In genomic region chr6:140782524-140782923, GRCm38 (mm10) we compare ENCODE assay signal across 28 mouse cellular contexts. TPM values are rescaled to one million over a fixed set of nuclear protein-coding genes. Genes with fewer than 3 reads are reported as not detected.
A peak's percentile ranks its signal among the peaks of the same experiment; 100 is the strongest.
DNase-seq lines count a peak whose midpoint lies in the region; ATAC-seq lines count a peak whose summit lies in the region.
"Had no signal": no experiment of that assay in that cellular context is flagged by ENCODE, and none has a peak within 500 bp of the region (broad histone marks: within the 10 kb centered on the region; RNA-seq: fewer than 3 reads in every experiment).

No protein-coding gene starts in this region.

- H3K27me3 ChIP-seq in hindbrain, embryonic 12.5 days, result no peaks in the 10 kb centered on the region
- H3K27me3 ChIP-seq in hindbrain, embryonic 13.5 days, result no peaks in the 10 kb centered on the region
- H3K27me3 ChIP-seq in midbrain, embryonic 11.5 days (ENCODE audit: control insufficient read depth, insufficient read depth, low read length), result no peaks in the 10 kb centered on the region
- no peaks in the 10 kb centered on the region for H3K27me3 ChIP-seq in midbrain, embryonic 10.5 days (ENCODE audit: low read depth, poor library complexity, severe bottlenecking)
- no peaks in the 10 kb centered on the region for H3K27me3 ChIP-seq in hindbrain, embryonic 15.5 days
- H3K27me3 ChIP-seq in midbrain, embryonic 15.5 days (replicated peaks), result no peaks in the 10 kb centered on the region
- H3K27me3 ChIP-seq: CH12.LX; heart, embryonic 12.5 days; limb, embryonic 12.5 days; neural tube, embryonic 15.5 days had no signal

- H3K9ac ChIP-seq in hindbrain, embryonic 12.5 days, result no peak overlapping the region
- H3K9ac ChIP-seq in hindbrain, embryonic 13.5 days, result no peak overlapping the region
- H3K9ac ChIP-seq in midbrain, embryonic 11.5 days (ENCODE audit: low read length), result no peak overlapping the region
- H3K9ac ChIP-seq in hindbrain, embryonic 15.5 days, result no peak overlapping the region
- H3K9ac ChIP-seq in midbrain, embryonic 15.5 days, result no peak overlapping the region
- H3K9ac ChIP-seq: heart, embryonic 12.5 days; limb, embryonic 12.5 days; liver, embryonic 14.5 days; lung, embryonic 14.5 days; neural tube, embryonic 15.5 days had no signal

- no peaks in the 10 kb centered on the region for H3K36me3 ChIP-seq in hindbrain, embryonic 12.5 days
- no peaks in the 10 kb centered on the region for H3K36me3 ChIP-seq in hindbrain, embryonic 13.5 days
- H3K36me3 ChIP-seq in midbrain, embryonic 11.5 days (ENCODE audit: control insufficient read depth, insufficient read depth, low read length), result no peaks in the 10 kb centered on the region
- no peaks in the 10 kb centered on the region for H3K36me3 ChIP-seq in midbrain, embryonic 10.5 days
- H3K36me3 ChIP-seq in hindbrain, embryonic 15.5 days, result no peaks in the 10 kb centered on the region
- no peaks in the 10 kb centered on the region for H3K36me3 ChIP-seq in midbrain, embryonic 15.5 days (replicated peaks)
- H3K36me3 ChIP-seq: heart, embryonic 12.5 days; limb, embryonic 12.5 days; neural tube, embryonic 15.5 days had no signal

- ATAC-seq in hindbrain, embryonic 12.5 days (ENCODE audit: low FRiP score), result peak; percentile 35; the same call in 1 of the 2 replicates
- ATAC-seq in hindbrain, embryonic 13.5 days (ENCODE audit: low FRiP score), result no peak
- peak; percentile 52; the same call in 1 of the 2 replicates for ATAC-seq in midbrain, embryonic 11.5 days (ENCODE audit: low FRiP score)
- ATAC-seq in hindbrain, embryonic 15.5 days (ENCODE audit: low FRiP score, low read depth), result peak; percentile 51; the same call in 1 of the 2 replicates
- peak; percentile 14; the same call in 1 of the 2 replicates for ATAC-seq in midbrain, embryonic 15.5 days (replicated peaks)
- ATAC-seq: forebrain, embryonic 14.5 days; inflammation-experienced regulatory T-cells, adult 6 months had no signal

- 95% methylated on average over 6 of the region's 6 CpGs for WGBS in hindbrain, embryonic 12.5 days
- WGBS in hindbrain, embryonic 13.5 days, result over 99% methylated on average over 6 of the region's 6 CpGs
- WGBS in midbrain, embryonic 11.5 days, result 94% methylated on average over 6 of the region's 6 CpGs
- 91% methylated on average over 6 of the region's 6 CpGs for WGBS in midbrain, embryonic 10.5 days
- 97% methylated on average over 6 of the region's 6 CpGs for WGBS in hindbrain, embryonic 15.5 days
- WGBS in midbrain, embryonic 15.5 days, result 94% methylated on average over 6 of the region's 6 CpGs

- H3K4me1 ChIP-seq in hindbrain, embryonic 12.5 days, result no peaks in the 10 kb centered on the region
- H3K4me1 ChIP-seq in hindbrain, embryonic 13.5 days (replicated peaks), result no peaks in the 10 kb centered on the region
- H3K4me1 ChIP-seq in midbrain, embryonic 11.5 days (ENCODE audit: control insufficient read depth, insufficient read depth, low read length), result no peaks in the 10 kb centered on the region
- H3K4me1 ChIP-seq in midbrain, embryonic 10.5 days, result no peaks in the 10 kb centered on the region
- no peaks in the 10 kb centered on the region for H3K4me1 ChIP-seq in hindbrain, embryonic 15.5 days (replicated peaks)
- no peaks in the 10 kb centered on the region for H3K4me1 ChIP-seq in midbrain, embryonic 15.5 days
- H3K4me1 ChIP-seq: heart, embryonic 12.5 days; limb, embryonic 12.5 days; neural tube, embryonic 15.5 days had no signal

- DNase-seq in midbrain, embryonic 11.5 days (ENCODE audit: low spot score, missing footprints), result no peak
- DNase-seq in midbrain, embryonic 10.5 days (ENCODE audit: low spot score), result no peak
- no peak for DNase-seq in layer of hippocampus, adult 9-11 months
- DNase-seq: adrenal gland, adult 2 months; B cell, adult 2 months; cerebellum, adult 11-12 months; cerebellum, postnatal 14 days; gastrocnemius, postnatal 10 days; kidney, adult 18-20 months; lung, embryonic 14.5 days; lung, postnatal 4 days; thymus, adult 2 months; thymus, postnatal 4 days had no signal

- no peak overlapping the region for H3K27ac ChIP-seq in hindbrain, embryonic 12.5 days
- H3K27ac ChIP-seq in hindbrain, embryonic 13.5 days, result no peak overlapping the region
- no peak overlapping the region for H3K27ac ChIP-seq in midbrain, embryonic 11.5 days (ENCODE audit: low read depth, low read length)
- no peak overlapping the region for H3K27ac ChIP-seq in midbrain, embryonic 10.5 days (replicated peaks)
- no peak overlapping the region for H3K27ac ChIP-seq in hindbrain, embryonic 15.5 days (replicated peaks)
- no peak overlapping the region for H3K27ac ChIP-seq in midbrain, embryonic 15.5 days
- H3K27ac ChIP-seq: kidney, postnatal 0 days; limb, embryonic 12.5 days; liver, embryonic 14.5 days; neural tube, embryonic 15.5 days had no signal

- H3K4me2 ChIP-seq in hindbrain, embryonic 12.5 days (replicated peaks), result no peak overlapping the region
- no peak overlapping the region for H3K4me2 ChIP-seq in hindbrain, embryonic 13.5 days
- H3K4me2 ChIP-seq in midbrain, embryonic 11.5 days, result no peak overlapping the region
- H3K4me2 ChIP-seq in hindbrain, embryonic 15.5 days, result no peak overlapping the region
- H3K4me2 ChIP-seq in midbrain, embryonic 15.5 days, result no peak overlapping the region
- H3K4me2 ChIP-seq: heart, embryonic 12.5 days; limb, embryonic 12.5 days; lung, embryonic 14.5 days; neural tube, embryonic 15.5 days had no signal

- H3K4me3 ChIP-seq in hindbrain, embryonic 12.5 days, result no peak overlapping the region
- H3K4me3 ChIP-seq in hindbrain, embryonic 13.5 days, result no peak overlapping the region
- no peak overlapping the region for H3K4me3 ChIP-seq in midbrain, embryonic 11.5 days (ENCODE audit: low read depth, low read length)
- no peak overlapping the region for H3K4me3 ChIP-seq in midbrain, embryonic 10.5 days
- no peak overlapping the region for H3K4me3 ChIP-seq in hindbrain, embryonic 15.5 days
- no peak overlapping the region for H3K4me3 ChIP-seq in midbrain, embryonic 15.5 days
- H3K4me3 ChIP-seq: heart, embryonic 12.5 days; limb, embryonic 12.5 days; neural tube, embryonic 15.5 days had no signal

- H3K9me3 ChIP-seq in hindbrain, embryonic 12.5 days (replicated peaks), result no peaks in the 10 kb centered on the region
- H3K9me3 ChIP-seq in hindbrain, embryonic 13.5 days, result no peaks in the 10 kb centered on the region
- H3K9me3 ChIP-seq in midbrain, embryonic 11.5 days (ENCODE audit: control insufficient read depth, low read length), result no peaks in the 10 kb centered on the region
- H3K9me3 ChIP-seq in midbrain, embryonic 10.5 days (replicated peaks), result no peaks in the 10 kb centered on the region
- no peaks in the 10 kb centered on the region for H3K9me3 ChIP-seq in hindbrain, embryonic 15.5 days
- no peaks in the 10 kb centered on the region for H3K9me3 ChIP-seq in midbrain, embryonic 15.5 days
- H3K9me3 ChIP-seq: heart, embryonic 12.5 days; limb, embryonic 12.5 days; neural tube, embryonic 15.5 days had no signal

RNA-seq across cellular contexts. Expression of gene Gm11077, which starts 53.4 kb away (rescaled TPM):
- not detected in 2 replicates for polyA plus RNA-seq in hindbrain, embryonic 12.5 days (2016; fragmentation: Nextera tagmentation; extraction: Ambion mirVana)
- polyA plus RNA-seq in hindbrain, embryonic 13.5 days (2015; fragmentation: Nextera tagmentation; extraction: Ambion mirVana), result not detected in 2 replicates
- polyA plus RNA-seq in midbrain, embryonic 11.5 days (2014; fragmentation: Nextera tagmentation; extraction: Ambion mirVana), result not detected in 2 replicates
- not detected in 2 replicates for polyA plus RNA-seq in midbrain, embryonic 10.5 days (2016; fragmentation: Nextera tagmentation; extraction: Ambion mirVana)
- polyA plus RNA-seq in hindbrain, embryonic 15.5 days (2015; fragmentation: Nextera tagmentation; extraction: Ambion mirVana), result not detected in 2 replicates
- polyA plus RNA-seq in midbrain, embryonic 15.5 days (2015; fragmentation: Nextera tagmentation; extraction: Ambion mirVana), result not detected in 2 replicates
- polyA plus RNA-seq: adrenal gland, adult 2 months; embryonic facial prominence, embryonic 14.5 days; forebrain, embryonic 14.5 days; frontal cortex, adult 2 months; heart, embryonic 12.5 days; inflammation-experienced regulatory T-cells, adult 6 months; kidney, postnatal 0 days; limb, embryonic 12.5 days; liver, embryonic 14.5 days; lung, embryonic 14.5 days; neural tube, embryonic 15.5 days; stomach, embryonic 16.5 days; thymus, adult 2 months had no signal
